Mouse (Mus musculus) neural tube, embryonic 15.5 days (tissue): ENCODE data around the gene Errfi1. TPM values are rescaled to one million over a fixed set of nuclear protein-coding genes. Genes with fewer than 3 reads are reported as not detected.

Experiments used
- polyA plus RNA-seq: library from polyadenylated mRNA; unstranded; fragments of >200 nt; fragmentation: Nextera tagmentation; extraction: Ambion mirVana; gene quantifications from 2 replicates; pipeline ENCODE4 v1.2.1, GENCODE M21; 2015

The Errfi1 gene
- polyA plus RNA-seq, 1 experiment from 2014 or later, result 57.4 TPM

Other genes starting within 250 kb of the Errfi1 start
- 37.9 and 47.8 TPM in 2 replicates for gene Slc45a1, start 201.7 kb upstream of the Errfi1 start, polyA plus RNA-seq
- 384 and 410 TPM in 2 replicates for gene Park7, start 60.5 kb downstream of the Errfi1 start, polyA plus RNA-seq
- gene Tnfrsf9, start 60.6 kb downstream of the Errfi1 start, polyA plus RNA-seq, result 0.44 and 2.8 TPM in 2 replicates
- gene Uts2, start 143.2 kb downstream of the Errfi1 start, polyA plus RNA-seq, result 5.5 and 6.1 TPM in 2 replicates
- 3.6 and 4.3 TPM in 2 replicates for gene Per3, start 190.7 kb downstream of the Errfi1 start, polyA plus RNA-seq
- 46.1 and 57.9 TPM in 2 replicates for gene Vamp3, start 204.0 kb downstream of the Errfi1 start, polyA plus RNA-seq
- 0.34 TPM in 1 of 2 replicates, not detected in the other for gene Gm13090, start 235.7 kb downstream of the Errfi1 start, polyA plus RNA-seq